Mouse (Mus musculus): ENCODE data around the gene Amz2. TPM values are rescaled to one million over a fixed set of nuclear protein-coding genes. Genes with fewer than 3 reads are reported as not detected.
A peak's percentile ranks its signal among the peaks of the same experiment; 100 is the strongest.

Amz2 gene
- polyA plus RNA-seq, 1 experiment from 2014 or later, result 32.5 TPM

GRCm38 (mm10) chr11:109442166-109442730 is 16.5 kb downstream of the Amz2 start:
- Histone ChIP-seq H3K9ac (no peak overlapping the region), H3K9me3 (replicated peaks) (no peaks in the 10 kb centered on the region), H3K4me2 (no peak overlapping the region), H3K27ac (ENCODE audit: poor library complexity, severe bottlenecking) (no peak overlapping the region), H3K4me3 (no peak overlapping the region), H3K4me1 (replicated peaks) (peaks cover 22% of the 10 kb centered on the region), H3K36me3 (peaks cover 11% of the 10 kb centered on the region; the same call in 1 of the 2 replicates), H3K27me3 (replicated peaks) (no peaks in the 10 kb centered on the region)
- no peak for ATAC-seq (ENCODE audit: insufficient number of reproducible peaks, low FRiP score)
- WGBS, result 39% methylated on average over 5 of the region's 5 CpGs

DNA sequence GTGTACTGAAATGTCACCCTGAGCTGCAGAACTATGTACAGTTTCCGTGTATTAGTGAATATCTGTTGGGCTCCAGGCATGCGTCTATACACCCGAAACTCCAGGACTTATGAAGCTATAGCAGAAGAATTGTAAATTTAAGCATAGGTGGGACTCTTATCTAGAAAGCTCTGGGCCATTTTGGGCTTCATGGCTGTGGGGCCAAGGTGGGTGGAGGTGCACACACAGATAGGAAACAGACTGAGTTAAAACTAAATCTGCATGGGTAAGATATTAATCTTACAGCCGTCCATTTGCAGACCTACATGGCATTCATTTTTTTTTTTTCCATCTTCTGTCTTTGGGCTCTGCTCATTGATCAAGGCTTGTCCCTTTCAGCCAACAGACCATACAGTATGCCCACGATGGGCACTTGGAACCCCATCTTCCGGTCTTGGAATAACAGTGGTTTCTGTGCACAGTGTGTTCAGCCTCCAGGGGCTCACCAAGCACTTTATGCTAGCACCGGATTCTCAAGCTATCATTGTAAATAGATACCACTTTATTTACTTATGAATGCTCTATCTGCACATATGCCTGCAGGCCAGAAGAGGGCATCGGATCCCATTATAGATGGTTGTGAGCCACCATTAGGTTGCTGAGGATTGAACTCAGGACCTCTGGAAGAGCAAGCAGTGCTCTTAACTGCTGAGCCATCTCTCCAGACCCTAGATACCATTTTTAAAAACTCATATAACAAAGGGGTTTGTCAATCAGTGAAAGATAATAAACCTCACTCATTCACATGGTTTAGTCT is 17.9 kb downstream of the Amz2 start:
- Histone ChIP-seq H3K4me3 (no peak overlapping the region), H3K27ac (ENCODE audit: poor library complexity, severe bottlenecking) (no peak overlapping the region), H3K4me1 (replicated peaks) (peaks cover 22% of the 10 kb centered on the region), H3K9me3 (replicated peaks) (no peaks in the 10 kb centered on the region), H3K36me3 (no peaks in the 10 kb centered on the region), H3K4me2 (no peak overlapping the region), H3K27me3 (replicated peaks) (no peaks in the 10 kb centered on the region), H3K9ac (no peak overlapping the region)
- 87% methylated on average over 8 of the region's 8 CpGs for WGBS
- ATAC-seq (ENCODE audit: insufficient number of reproducible peaks, low FRiP score), result no peak

DNA sequence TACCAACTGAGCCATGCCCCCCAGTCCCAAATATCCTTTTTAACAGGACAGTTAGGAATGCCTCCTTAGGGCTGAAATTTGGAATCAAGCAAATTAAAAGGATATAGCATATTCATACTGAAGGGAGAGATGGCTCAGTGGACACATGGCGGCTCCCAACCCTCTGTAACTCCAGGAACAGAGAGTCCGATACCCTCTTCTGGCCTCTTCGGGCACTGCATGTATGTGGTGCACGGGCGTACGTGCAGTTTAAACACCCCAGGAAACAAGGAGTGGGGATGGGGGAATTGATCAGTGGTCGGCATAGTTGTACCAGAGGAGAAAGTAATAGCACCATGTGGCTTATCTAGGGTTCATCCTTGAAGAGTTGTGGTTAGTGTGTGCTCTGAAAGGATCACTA is 18.9 kb downstream of the Amz2 start:
- WGBS, result 60% methylated on average over 7 of the region's 7 CpGs

DNA sequence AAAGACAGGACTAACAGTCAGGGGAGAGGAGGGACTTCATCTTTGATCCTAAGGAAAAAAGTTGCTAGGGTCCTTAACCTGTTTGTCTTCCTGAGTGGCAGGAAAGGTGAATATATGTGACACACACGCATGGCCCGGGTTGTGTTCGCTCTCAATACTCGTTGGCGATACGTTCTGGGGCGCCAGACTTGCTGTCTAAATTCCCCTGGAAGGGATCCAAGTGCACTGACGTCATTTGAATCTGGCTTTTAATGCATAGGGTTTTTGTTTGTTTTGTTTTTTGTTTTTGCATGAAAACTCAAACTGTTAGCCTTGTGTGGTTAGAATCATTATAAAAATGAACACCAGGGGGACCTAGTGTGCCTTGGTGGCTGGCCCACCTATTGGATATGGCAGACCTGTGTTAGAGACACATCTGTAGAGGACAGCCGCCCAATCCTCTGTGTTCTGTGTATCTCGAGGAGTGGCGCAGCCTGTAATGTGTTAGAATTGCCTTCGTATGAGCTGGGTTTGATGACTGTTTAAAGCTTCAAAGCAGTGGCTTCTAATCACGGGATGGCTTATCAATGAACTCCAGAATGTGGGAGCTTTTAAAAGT is 19.8 kb downstream of the Amz2 start:
- ATAC-seq (ENCODE audit: insufficient number of reproducible peaks, low FRiP score), result 0 out of 2 replicates have a peak, but pooled peaks have one; percentile 27
- 47% methylated on average over 13 of the region's 13 CpGs for WGBS
- Histone ChIP-seq H3K4me2 (no peak overlapping the region), H3K9ac (no peak overlapping the region), H3K4me3 (no peak overlapping the region), H3K9me3 (replicated peaks) (no peaks in the 10 kb centered on the region), H3K27ac (ENCODE audit: poor library complexity, severe bottlenecking) (no peak overlapping the region), H3K4me1 (replicated peaks) (peaks cover 12% of the 10 kb centered on the region), H3K36me3 (no peaks in the 10 kb centered on the region; the same call in 1 of the 2 replicates), H3K27me3 (replicated peaks) (no peaks in the 10 kb centered on the region)

More for the DNA sequence above, 18.9 kb downstream of the Amz2 start:
- H3K9ac ChIP-seq, result no peak overlapping the region
- H3K36me3 ChIP-seq, result no peaks in the 10 kb centered on the region; the same call in 1 of the 2 replicates
- H3K4me2 ChIP-seq, result no peak overlapping the region
- no peak overlapping the region for H3K27ac ChIP-seq (ENCODE audit: poor library complexity, severe bottlenecking)
- H3K4me1 ChIP-seq (replicated peaks), result peaks cover 16% of the 10 kb centered on the region
- no peaks in the 10 kb centered on the region for H3K27me3 ChIP-seq (replicated peaks)
- H3K9me3 ChIP-seq (replicated peaks), result no peaks in the 10 kb centered on the region
- H3K4me3 ChIP-seq, result no peak overlapping the region
- ATAC-seq (ENCODE audit: insufficient number of reproducible peaks, low FRiP score), result no peak

GRCm38 (mm10) chr11:109451169-109451568 is 25.4 kb downstream of the Amz2 start:
- Histone ChIP-seq H3K9me3 (replicated peaks) (no peaks in the 10 kb centered on the region), H3K4me2 (no peak overlapping the region), H3K4me3 (no peak overlapping the region), H3K36me3 (peaks cover 34% of the 10 kb centered on the region), H3K27me3 (replicated peaks) (no peaks in the 10 kb centered on the region), H3K4me1 (replicated peaks) (no peaks in the 10 kb centered on the region), H3K27ac (ENCODE audit: poor library complexity, severe bottlenecking) (no peak overlapping the region), H3K9ac (no peak overlapping the region)
- no peak for ATAC-seq (ENCODE audit: insufficient number of reproducible peaks, low FRiP score)
- 78% methylated on average over 11 of the region's 11 CpGs for WGBS

DNA sequence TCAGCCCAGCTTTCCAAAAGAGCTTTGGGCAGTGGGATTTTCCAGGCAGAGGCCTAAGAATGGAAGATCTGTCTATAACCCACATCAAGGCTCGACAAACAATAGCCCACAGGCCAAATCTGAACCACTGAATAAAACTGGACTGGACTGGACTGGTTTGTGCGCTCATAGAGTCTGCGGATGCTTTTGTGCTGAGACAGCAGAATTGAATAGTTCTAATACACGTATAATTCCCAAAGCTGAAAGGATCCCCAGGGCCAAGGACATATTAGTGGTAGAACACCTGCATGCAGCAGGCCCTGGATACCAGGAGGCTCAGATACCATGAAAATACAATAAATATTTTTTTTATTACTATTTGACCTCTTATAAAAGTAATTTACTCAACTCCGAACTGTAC is 30.5 kb downstream of the Amz2 start:
- H3K4me1 ChIP-seq (replicated peaks), result peaks cover 15% of the 10 kb centered on the region
- H3K27ac ChIP-seq (ENCODE audit: poor library complexity, severe bottlenecking), result no peak overlapping the region
- no peaks in the 10 kb centered on the region for H3K27me3 ChIP-seq (replicated peaks)
- no peak overlapping the region for H3K4me2 ChIP-seq
- no peak overlapping the region for H3K4me3 ChIP-seq
- peaks cover 54% of the 10 kb centered on the region for H3K36me3 ChIP-seq
- H3K9ac ChIP-seq, result no peak overlapping the region
- no peak for ATAC-seq (ENCODE audit: insufficient number of reproducible peaks, low FRiP score)
- no peaks in the 10 kb centered on the region for H3K9me3 ChIP-seq (replicated peaks)
- 90% methylated on average over 5 of the region's 5 CpGs for WGBS

DNA sequence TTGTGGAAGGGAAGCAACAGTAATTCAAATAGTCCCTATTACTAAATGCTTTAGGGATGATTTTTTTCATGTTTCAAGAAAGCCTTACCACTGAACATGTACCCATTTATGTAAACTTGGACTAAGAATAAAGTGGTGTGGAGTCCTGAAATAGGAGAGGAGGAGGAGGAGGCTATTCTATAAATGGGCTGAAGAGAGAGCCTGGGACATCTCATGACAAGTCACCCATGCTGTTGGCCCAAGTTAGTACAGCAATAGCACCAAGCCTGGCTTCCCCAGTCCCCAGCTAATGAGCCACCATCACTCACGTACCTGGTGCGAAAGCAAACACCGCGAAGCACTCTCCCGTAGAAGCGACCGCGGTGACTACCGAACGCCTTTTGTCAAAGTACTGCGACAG is 32.4 kb downstream of the Amz2 start:
- Histone ChIP-seq H3K4me3 (no peak overlapping the region), H3K9ac (no peak overlapping the region), H3K4me2 (no peak overlapping the region), H3K27ac (ENCODE audit: poor library complexity, severe bottlenecking) (no peak overlapping the region), H3K27me3 (replicated peaks) (no peaks in the 10 kb centered on the region), H3K9me3 (replicated peaks) (no peaks in the 10 kb centered on the region), H3K36me3 (peaks cover 61% of the 10 kb centered on the region), H3K4me1 (replicated peaks) (peaks cover 15% of the 10 kb centered on the region)
- WGBS, result 91% methylated on average over 11 of the region's 11 CpGs
- ATAC-seq (ENCODE audit: insufficient number of reproducible peaks, low FRiP score), result no peak

DNA sequence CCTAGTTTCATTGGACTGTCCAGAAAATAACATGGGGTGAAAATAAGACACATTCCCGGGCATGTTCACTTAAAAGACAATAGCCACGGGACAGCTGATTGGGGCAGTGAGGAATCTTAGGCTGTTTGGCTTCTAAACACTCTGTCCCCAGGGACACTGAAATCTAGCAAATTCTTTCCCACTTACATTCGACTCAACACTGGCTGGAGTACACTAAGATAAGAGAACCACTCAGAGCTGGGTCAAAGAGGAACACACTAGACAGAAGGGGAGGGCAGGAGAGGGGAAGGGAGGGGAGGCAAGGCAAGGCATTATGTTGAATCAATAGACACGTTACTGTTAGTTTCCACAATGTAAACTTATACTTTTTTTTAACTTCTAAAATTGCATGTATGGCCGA is 34.8 kb downstream of the Amz2 start:
- Histone ChIP-seq H3K9ac (no peak overlapping the region), H3K27me3 (replicated peaks) (no peaks in the 10 kb centered on the region), H3K4me3 (no peak overlapping the region), H3K4me2 (no peak overlapping the region), H3K4me1 (replicated peaks) (peaks cover 17% of the 10 kb centered on the region), H3K36me3 (peaks cover 49% of the 10 kb centered on the region), H3K27ac (ENCODE audit: poor library complexity, severe bottlenecking) (peak overlapping the region; percentile 41; the same call in 1 of the 2 replicates), H3K9me3 (replicated peaks) (no peaks in the 10 kb centered on the region)
- ATAC-seq (ENCODE audit: insufficient number of reproducible peaks, low FRiP score), result peak; percentile 83
- WGBS, result 14% methylated on average over 5 of the region's 5 CpGs

DNA sequence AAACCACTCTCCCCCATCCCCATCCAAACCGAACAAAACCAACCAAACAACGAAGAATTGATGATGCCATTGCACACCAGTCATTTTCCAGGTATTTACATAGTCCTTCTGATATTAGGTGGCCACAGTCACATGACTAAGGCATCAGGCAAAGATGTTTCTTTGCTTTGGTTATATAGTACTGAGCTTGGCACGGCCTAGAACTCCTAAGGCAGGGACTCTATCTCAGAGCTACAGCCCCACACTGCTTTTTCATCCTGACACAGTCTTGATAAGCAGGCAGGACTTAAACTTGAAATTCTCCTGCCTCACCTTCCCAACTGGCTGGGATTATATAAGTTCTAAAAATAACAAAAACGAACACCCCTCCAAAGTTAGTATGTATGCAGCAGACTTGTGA is 39.3 kb downstream of the Amz2 start:
- H3K4me2 ChIP-seq, result no peak overlapping the region
- no peak overlapping the region for H3K9ac ChIP-seq
- no peak overlapping the region for H3K4me3 ChIP-seq
- no peak overlapping the region for H3K27ac ChIP-seq (ENCODE audit: poor library complexity, severe bottlenecking)
- peaks cover 11% of the 10 kb centered on the region for H3K4me1 ChIP-seq (replicated peaks)
- H3K9me3 ChIP-seq (replicated peaks), result no peaks in the 10 kb centered on the region
- H3K36me3 ChIP-seq, result peaks cover 25% of the 10 kb centered on the region
- H3K27me3 ChIP-seq (replicated peaks), result no peaks in the 10 kb centered on the region
- ATAC-seq (ENCODE audit: insufficient number of reproducible peaks, low FRiP score), result 0 out of 2 replicates have a peak, but pooled peaks have one; percentile 64
- 83% methylated on average over 4 of the region's 4 CpGs for WGBS

DNA sequence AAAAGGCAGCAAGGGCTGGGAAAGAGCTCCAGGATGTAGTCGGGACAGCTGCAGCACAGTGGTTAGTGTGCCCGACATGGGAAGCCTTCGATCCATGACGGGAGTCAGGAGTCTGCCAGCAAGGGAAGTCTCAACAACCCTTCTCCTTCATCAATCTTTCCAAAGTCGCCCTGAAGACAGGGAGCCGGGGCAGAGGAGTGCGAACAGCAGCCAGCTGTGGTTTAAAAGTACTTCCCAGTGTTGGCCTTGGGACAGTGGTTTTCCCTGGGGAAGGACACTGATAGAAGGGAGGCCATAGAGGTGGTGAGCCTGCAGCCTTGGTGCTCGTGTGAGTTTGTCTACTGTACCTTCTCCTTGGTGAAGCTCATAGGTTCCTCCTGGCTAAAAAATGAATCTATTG is 41.2 kb downstream of the Amz2 start:
- no peak for ATAC-seq (ENCODE audit: insufficient number of reproducible peaks, low FRiP score)
- 60% methylated on average over 8 of the region's 8 CpGs for WGBS
- no peak overlapping the region for H3K4me3 ChIP-seq
- H3K27me3 ChIP-seq (replicated peaks), result no peaks in the 10 kb centered on the region
- no peak overlapping the region for H3K9ac ChIP-seq
- H3K27ac ChIP-seq (ENCODE audit: poor library complexity, severe bottlenecking), result no peak overlapping the region
- no peak overlapping the region for H3K4me2 ChIP-seq
- H3K4me1 ChIP-seq (replicated peaks), result peaks cover 14% of the 10 kb centered on the region
- H3K9me3 ChIP-seq (replicated peaks), result no peaks in the 10 kb centered on the region
- H3K36me3 ChIP-seq, result peaks cover 19% of the 10 kb centered on the region

DNA sequence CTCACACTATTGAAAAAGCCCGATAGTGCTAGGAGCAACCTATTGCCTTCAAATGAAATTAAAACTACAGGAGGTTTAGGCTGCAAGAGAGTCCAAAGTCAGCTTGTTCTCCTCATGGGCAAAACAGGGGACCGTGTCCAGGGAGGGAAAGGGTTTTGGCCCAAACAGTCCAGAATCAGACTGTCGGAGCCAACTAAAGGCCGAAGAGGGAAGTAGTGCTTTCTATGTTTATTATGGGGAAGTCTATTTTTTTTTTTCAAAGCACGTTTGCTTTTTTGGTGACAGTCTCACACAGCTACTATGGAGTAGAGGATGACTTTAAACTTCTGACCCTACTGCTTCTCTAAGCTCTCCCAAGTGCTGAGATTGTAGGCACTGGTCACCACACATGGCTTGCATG is 42.4 kb downstream of the Amz2 start:
- Histone ChIP-seq H3K4me3 (no peak overlapping the region), H3K4me2 (no peak overlapping the region), H3K9ac (no peak overlapping the region), H3K36me3 (peaks cover 7% of the 10 kb centered on the region), H3K4me1 (replicated peaks) (peaks cover 16% of the 10 kb centered on the region), H3K9me3 (replicated peaks) (no peaks in the 10 kb centered on the region), H3K27ac (ENCODE audit: poor library complexity, severe bottlenecking) (no peak overlapping the region), H3K27me3 (replicated peaks) (no peaks in the 10 kb centered on the region)
- ATAC-seq (ENCODE audit: insufficient number of reproducible peaks, low FRiP score), result no peak
- WGBS, result 82% methylated on average over 5 of the region's 5 CpGs
